Mouse (Mus musculus) liver, embryonic 11.5 days (tissue): Measurements from ENCODE around the gene Slc48a1. TPM values are rescaled to one million over a fixed set of nuclear protein-coding genes. Genes with fewer than 3 reads are reported as not detected.

Experiments used
- ATAC-seq: fragments of 200-750 bp; cut with Nextera tagmentation; replicated peaks from 2 replicates; pipeline ENCODE4 v1.8.0; 2017; ENCODE audit warnings: moderate number of reproducible peaks, mild to moderate bottlenecking, moderate TSS enrichment, moderate library complexity; ENCODE audit not compliant: low FRiP score
- DNase-seq: peaks from one replicate; pipeline ENCODE4 v3.0.0-alpha.2; 2017; ENCODE audit warnings: low spot score
- H3K27ac ChIP-seq: fragments of 300-500 bp; sonication (generic); 2 replicates; pipeline ENCODE4 v1.5.1; 2014; ENCODE audit warnings: mild to moderate bottlenecking, low read depth, low read length, control low read depth
- H3K27me3 ChIP-seq: fragments of 300-500 bp; sonication (generic); replicated peaks from 2 replicates; pipeline ENCODE4 v1.6.1; 2014; ENCODE audit warnings: low read length, mixed read lengths; ENCODE audit not compliant: control insufficient read depth, insufficient read depth
- H3K36me3 ChIP-seq: fragments of 300-500 bp; sonication (generic); 2 replicates; pipeline ENCODE4 v1.6.1; 2014; ENCODE audit warnings: mild to moderate bottlenecking, low read length, moderate library complexity, mixed read lengths; ENCODE audit not compliant: control insufficient read depth, insufficient read depth
- H3K4me1 ChIP-seq: fragments of 300-500 bp; sonication (generic); replicated peaks from 2 replicates; pipeline ENCODE4 v1.6.1; 2014; ENCODE audit warnings: low read length, mixed read lengths; ENCODE audit not compliant: control insufficient read depth, insufficient read depth
- H3K4me2 ChIP-seq: fragments of 300-500 bp; sonication (generic); 2 replicates; pipeline ENCODE4 v1.6.1; 2014; ENCODE audit warnings: mild to moderate bottlenecking, control low read depth, moderate library complexity
- H3K4me3 ChIP-seq: fragments of 300-500 bp; sonication (generic); 2 replicates; pipeline ENCODE4 v1.5.1; 2014; ENCODE audit warnings: low read depth, low read length, control low read depth
- H3K9ac ChIP-seq: fragments of 300-500 bp; sonication (generic); 2 replicates; pipeline ENCODE4 v1.6.1; 2014; ENCODE audit warnings: low read depth, low read length, control low read depth
- H3K9me3 ChIP-seq: fragments of 300-500 bp; sonication (generic); 2 replicates; pipeline ENCODE4 v1.6.1; 2016; ENCODE audit warnings: low read length, inconsistent platforms, mixed read lengths; ENCODE audit not compliant: control insufficient read depth
- WGBS: fragments of 180-500 bp; shearing (Covaris S2); extraction: QIAGEN DNeasy Blood & Tissue Kit; methylation state at CpG from one replicate; pipeline ENCODE4 v1.1.7; 2014; 5-methylcytosine and 5-hydroxymethylcytosine counted together
- polyA plus RNA-seq: library from polyadenylated mRNA; unstranded; fragments of >200 nt; fragmentation: Nextera tagmentation; extraction: Ambion mirVana; gene quantifications from 2 replicates; pipeline ENCODE4 v1.2.1, GENCODE M21; 2014

The Slc48a1 gene
- polyA plus RNA-seq, 1 experiment from 2014 or later, result 55.0 TPM

DNA sequence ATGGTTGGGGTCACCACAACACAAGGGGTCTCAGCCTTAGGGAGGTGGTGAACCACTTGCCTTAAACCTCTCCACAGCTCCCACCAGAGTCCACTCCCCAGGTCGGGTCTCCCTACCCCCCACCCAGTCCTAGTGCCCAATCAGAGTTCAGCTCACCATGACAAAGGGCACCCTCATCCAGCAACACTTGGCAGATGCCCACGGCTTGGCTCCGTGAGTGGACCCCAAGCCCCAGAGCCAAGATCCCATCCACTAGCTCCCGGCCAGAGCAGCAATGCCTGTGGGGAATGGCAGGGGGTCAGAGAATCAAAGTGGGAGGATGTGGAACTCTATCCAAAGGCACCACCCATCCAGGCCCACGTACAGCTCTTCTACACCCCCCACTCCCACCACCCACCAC, 17.4 kb upstream of the Slc48a1 start:
- no peak overlapping the region for H3K9ac ChIP-seq
- 72% methylated on average over 5 of the region's 5 CpGs for WGBS
- no peak overlapping the region for H3K27ac ChIP-seq
- H3K4me1 ChIP-seq, result peaks cover 2% of the 10 kb centered on the region; the same call in 1 of the 2 replicates
- H3K4me3 ChIP-seq, result peak overlapping the region; percentile 25; the same call in 1 of the 2 replicates
- peaks cover 14% of the 10 kb centered on the region for H3K27me3 ChIP-seq
- no peaks in the 10 kb centered on the region for H3K9me3 ChIP-seq
- H3K4me2 ChIP-seq, result peak overlapping the region; percentile 40; the same call in 1 of the 2 replicates
- H3K36me3 ChIP-seq, result no peaks in the 10 kb centered on the region
- ATAC-seq, result no peak
- no peak for DNase-seq

DNA sequence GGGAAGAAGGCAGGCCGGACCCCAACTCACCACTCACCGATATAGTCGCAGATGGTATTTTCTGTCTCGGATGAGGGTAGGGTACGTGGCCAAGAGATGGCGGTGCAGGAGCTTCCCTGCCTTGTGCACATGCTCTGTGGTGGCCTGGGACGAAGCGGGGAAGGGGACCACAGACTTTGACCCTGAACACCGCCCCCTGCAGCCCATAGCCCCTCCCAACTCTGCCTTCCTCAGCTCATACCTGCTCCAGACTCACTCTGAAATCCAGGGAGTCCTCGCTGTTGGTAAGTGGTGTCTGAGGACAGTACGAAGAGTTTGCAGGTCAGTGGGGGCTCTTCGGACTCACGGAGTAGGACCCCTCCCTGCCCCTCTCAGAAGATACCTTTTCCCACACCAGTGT, 16.9 kb upstream of the Slc48a1 start:
- Histone ChIP-seq H3K4me2 (peak overlapping the region; percentile 40; the same call in 1 of the 2 replicates), H3K9ac (no peak overlapping the region), H3K36me3 (no peaks in the 10 kb centered on the region), H3K9me3 (no peaks in the 10 kb centered on the region), H3K27me3 (peaks cover 19% of the 10 kb centered on the region), H3K4me1 (peaks cover 2% of the 10 kb centered on the region; the same call in 1 of the 2 replicates), H3K27ac (no peak overlapping the region), H3K4me3 (peak overlapping the region; percentile 25; the same call in 1 of the 2 replicates)
- 59% methylated on average over 13 of the region's 13 CpGs for WGBS
- ATAC-seq (0 out of 2 replicates have a peak, but pooled peaks have one; percentile 13), DNase-seq (no peak)

DNA sequence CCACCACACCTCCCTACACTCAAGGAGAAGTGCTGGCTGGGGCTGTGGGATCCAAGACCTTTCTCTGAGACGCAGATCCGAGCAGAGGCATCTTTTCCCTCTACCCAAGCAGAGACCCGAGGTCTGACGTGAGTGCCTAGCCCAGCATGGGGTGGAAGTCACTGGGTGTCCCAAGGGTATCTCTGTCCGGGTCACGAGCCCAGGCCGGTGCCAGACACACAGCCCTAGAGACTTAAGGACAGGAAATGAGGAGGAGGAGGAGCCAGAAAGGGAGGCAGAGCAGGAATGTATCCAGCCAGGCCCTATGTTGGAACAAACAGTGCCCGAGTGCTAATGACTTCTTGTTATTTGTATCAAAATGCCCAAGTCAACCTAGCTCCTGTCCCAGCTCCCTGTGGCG, 15.6 kb upstream of the Slc48a1 start:
- no peak overlapping the region for H3K27ac ChIP-seq
- no peaks in the 10 kb centered on the region for H3K9me3 ChIP-seq
- H3K4me2 ChIP-seq, result no peak overlapping the region
- no peak for DNase-seq
- no peaks in the 10 kb centered on the region for H3K36me3 ChIP-seq
- H3K4me1 ChIP-seq, result peaks cover 13% of the 10 kb centered on the region
- 61% methylated on average over 9 of the region's 9 CpGs for WGBS
- no peak overlapping the region for H3K9ac ChIP-seq
- H3K4me3 ChIP-seq, result no peak overlapping the region
- H3K27me3 ChIP-seq, result peaks cover 31% of the 10 kb centered on the region
- ATAC-seq, result no peak

DNA sequence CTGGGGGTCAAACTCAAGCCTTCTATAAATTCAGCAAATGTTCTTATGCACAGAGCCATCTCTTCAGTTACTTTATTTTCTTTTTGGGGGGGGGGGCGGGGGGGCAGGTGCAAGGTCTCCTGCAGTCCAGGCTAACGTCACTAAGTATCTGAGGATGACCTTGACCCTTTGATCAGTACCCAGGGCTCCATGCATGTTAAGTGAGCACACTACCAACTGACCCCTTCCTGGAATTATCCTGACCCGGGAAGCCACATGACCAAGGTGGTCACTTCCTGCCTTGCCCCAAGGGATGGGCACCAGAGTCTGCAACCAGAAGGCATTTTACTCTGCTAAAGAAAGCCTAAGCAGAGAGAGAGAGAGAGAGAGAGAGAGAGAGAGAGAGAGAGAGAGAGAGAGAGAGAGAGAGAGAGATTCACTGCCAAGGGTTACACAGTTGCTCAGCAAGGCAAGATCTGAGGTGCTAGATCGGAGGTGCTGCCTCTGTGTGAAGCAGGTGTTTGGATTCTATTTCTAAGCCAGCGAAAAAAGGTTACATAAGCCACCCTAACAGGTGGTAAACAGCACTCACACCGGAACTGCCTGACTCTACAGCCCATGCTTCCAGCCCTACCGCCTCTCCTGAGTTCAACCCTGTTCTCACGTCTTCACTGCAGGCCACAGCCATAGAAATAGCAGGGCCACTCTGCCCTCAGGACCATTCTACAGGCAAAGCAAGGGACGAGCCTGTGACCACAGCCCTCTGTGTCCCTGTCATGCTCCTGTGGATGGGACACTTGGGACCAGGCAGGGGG, 14.9 kb upstream of the Slc48a1 start:
- ATAC-seq (no peak), DNase-seq (no peak)
- Histone ChIP-seq H3K9me3 (no peaks in the 10 kb centered on the region), H3K27ac (no peak overlapping the region), H3K9ac (no peak overlapping the region), H3K27me3 (peaks cover 38% of the 10 kb centered on the region), H3K4me3 (no peak overlapping the region), H3K4me1 (peaks cover 19% of the 10 kb centered on the region), H3K36me3 (no peaks in the 10 kb centered on the region), H3K4me2 (no peak overlapping the region)
- 58% methylated on average over 9 of the region's 9 CpGs for WGBS

DNA sequence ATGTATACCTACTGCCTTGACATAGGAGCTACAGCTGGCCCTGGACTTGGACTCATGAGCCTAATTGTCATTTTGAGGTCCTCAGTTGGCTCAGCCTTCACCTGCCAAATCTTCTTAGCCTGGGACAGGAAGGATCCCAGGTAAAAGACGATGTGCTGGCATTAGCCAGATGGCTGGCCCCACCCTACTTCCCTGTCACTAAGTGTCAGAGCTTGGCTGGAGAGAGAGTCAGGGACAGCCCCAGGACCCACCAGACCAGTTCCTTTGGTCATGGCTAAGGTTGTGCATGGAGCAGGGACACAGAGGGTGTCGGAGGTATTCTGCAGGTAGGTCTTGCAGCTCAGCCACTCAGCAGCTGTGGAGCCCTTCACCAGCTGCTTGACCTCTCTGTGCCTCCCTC, 13.8 kb upstream of the Slc48a1 start:
- no peaks in the 10 kb centered on the region for H3K9me3 ChIP-seq
- DNase-seq (no peak), ATAC-seq (no peak)
- no peaks in the 10 kb centered on the region for H3K36me3 ChIP-seq
- no peak overlapping the region for H3K4me3 ChIP-seq
- WGBS, result 68% methylated on average over 2 of the region's 2 CpGs
- peaks cover 47% of the 10 kb centered on the region for H3K27me3 ChIP-seq
- H3K9ac ChIP-seq, result no peak overlapping the region
- no peak overlapping the region for H3K27ac ChIP-seq
- H3K4me1 ChIP-seq, result peaks cover 19% of the 10 kb centered on the region
- no peak overlapping the region for H3K4me2 ChIP-seq

DNA sequence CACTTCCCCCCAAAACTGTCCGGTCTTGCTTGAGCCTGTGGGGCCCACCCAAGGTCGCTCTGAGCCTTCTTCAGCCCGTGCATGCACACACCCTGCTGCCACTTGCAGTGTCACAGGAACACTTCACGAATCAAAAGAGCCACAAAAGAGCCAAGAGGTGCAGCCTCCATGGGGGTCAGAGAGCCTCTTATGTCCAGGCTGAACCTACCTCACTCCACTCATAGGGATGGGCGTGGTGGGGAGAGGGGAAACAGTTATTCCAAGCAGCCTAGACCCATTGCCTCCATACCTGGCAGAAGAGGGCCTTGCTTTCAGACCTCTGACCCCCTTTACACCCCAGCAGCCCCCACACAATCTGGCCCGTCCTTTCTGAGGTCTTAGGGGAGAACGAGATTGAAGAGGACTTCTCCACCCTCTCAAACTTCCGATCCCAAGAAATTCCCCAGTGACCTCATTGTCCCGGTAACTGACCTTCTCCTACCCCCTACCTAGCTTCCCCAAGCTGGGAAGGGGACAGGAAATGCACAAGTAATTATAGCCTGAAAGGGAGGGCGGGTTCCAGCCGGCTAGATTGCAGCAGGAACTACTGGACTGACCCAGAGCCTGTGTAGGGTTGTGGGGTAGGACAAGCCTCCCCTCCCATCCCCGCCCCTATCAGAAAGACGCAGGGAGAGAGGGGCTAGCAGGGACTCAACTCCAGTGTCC, 13.1 kb upstream of the Slc48a1 start:
- H3K27ac ChIP-seq, result no peak overlapping the region
- H3K9ac ChIP-seq, result no peak overlapping the region
- H3K4me3 ChIP-seq, result no peak overlapping the region
- no peak for DNase-seq
- H3K36me3 ChIP-seq, result no peaks in the 10 kb centered on the region
- H3K27me3 ChIP-seq, result peaks cover 50% of the 10 kb centered on the region
- H3K9me3 ChIP-seq, result no peaks in the 10 kb centered on the region
- H3K4me2 ChIP-seq, result no peak overlapping the region; the same call in 1 of the 2 replicates
- WGBS, result 41% methylated on average over 13 of the region's 13 CpGs
- peaks cover 17% of the 10 kb centered on the region for H3K4me1 ChIP-seq
- no peak for ATAC-seq

DNA sequence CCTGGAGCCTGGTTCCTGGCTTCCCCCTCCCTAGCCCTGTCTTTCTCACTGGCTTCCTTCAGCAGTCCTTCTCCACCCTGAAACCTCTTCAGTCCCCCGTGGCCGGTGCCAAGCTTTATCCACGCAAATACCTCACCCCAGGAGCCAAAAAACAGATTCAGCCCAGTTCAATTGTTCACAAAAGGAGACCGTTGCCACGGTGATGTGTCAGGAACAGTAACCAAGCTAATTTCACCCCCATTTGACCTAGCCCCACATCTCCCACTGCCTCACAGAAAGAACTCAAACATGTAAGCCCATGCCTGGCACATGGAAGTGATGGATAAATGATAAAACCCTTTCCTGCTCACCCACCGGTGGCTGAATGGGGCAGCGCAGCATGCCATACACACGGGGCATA, 12.1 kb upstream of the Slc48a1 start:
- H3K4me2 ChIP-seq, result peak overlapping the region; percentile 90; the same call in 1 of the 2 replicates
- ATAC-seq, result no peak
- WGBS, result 33% methylated on average over 8 of the region's 8 CpGs
- H3K4me1 ChIP-seq, result peaks cover 17% of the 10 kb centered on the region
- H3K9ac ChIP-seq, result no peak overlapping the region
- H3K9me3 ChIP-seq, result no peaks in the 10 kb centered on the region
- H3K36me3 ChIP-seq, result no peaks in the 10 kb centered on the region
- H3K27ac ChIP-seq, result no peak overlapping the region
- DNase-seq, result no peak
- H3K27me3 ChIP-seq, result peaks cover 50% of the 10 kb centered on the region
- H3K4me3 ChIP-seq, result peak overlapping the region; percentile 53

DNA sequence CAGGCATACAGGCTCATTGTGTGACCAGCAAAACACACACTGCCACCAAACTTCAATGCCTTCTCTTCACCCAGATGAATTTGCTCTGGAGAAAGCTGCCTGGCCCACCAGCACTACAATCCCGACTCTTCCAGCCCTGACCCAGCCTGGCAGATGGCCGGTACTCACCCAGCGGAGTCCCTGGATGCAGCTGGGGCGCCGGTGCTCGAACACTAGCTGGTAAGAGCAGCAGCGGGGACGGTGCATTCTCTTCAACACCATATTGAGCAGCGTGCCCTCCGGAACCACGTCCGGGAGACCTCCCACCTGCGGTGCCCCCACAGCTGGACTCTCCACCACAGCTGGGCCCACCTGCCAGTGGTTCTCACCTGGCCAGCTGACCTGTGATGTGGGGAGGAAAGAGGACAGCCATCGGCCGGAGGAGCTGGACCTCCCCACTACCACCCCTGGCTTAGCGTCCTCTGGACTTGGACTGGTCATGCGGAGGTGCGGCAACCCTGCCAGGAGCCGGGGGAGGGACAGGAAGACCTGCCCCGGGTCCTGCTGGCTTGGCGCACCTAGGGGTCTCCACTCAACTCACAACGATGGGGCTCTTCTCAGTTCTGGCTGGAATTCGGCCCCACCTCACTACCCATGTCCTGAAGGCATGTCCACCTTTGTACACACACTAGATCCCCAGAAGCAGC, 11.6 kb upstream of the Slc48a1 start:
- H3K9me3 ChIP-seq, result no peaks in the 10 kb centered on the region
- peak overlapping the region; percentile 21; the same call in 1 of the 2 replicates for H3K27ac ChIP-seq
- H3K27me3 ChIP-seq, result peaks cover 50% of the 10 kb centered on the region
- 0 out of 2 replicates have a peak, but pooled peaks have one; percentile 5 for ATAC-seq
- H3K9ac ChIP-seq, result no peak overlapping the region
- WGBS, result 10% methylated on average over 23 of the region's 23 CpGs
- H3K4me1 ChIP-seq, result peaks cover 17% of the 10 kb centered on the region
- H3K4me2 ChIP-seq, result peak overlapping the region; percentile 90
- no peak for DNase-seq
- peak overlapping the region; percentile 53 for H3K4me3 ChIP-seq
- H3K36me3 ChIP-seq, result no peaks in the 10 kb centered on the region
